Mouse (Mus musculus) ES-E14 (cell line): ENCODE data around the gene Adamts8.

Experiments used
- HCFC1 ChIP-seq: IDR thresholded peaks from 2 replicates; pipeline ENCODE4 v1.6.1; 2012; ENCODE audit warnings: low read length, inconsistent platforms, borderline replicate concordance; ENCODE audit not compliant: insufficient read depth
- ZC3H11A ChIP-seq: IDR thresholded peaks from 2 replicates; pipeline ENCODE4 v1.6.1; 2012; ENCODE audit warnings: low read depth, mild to moderate bottlenecking, inconsistent platforms, low read length, borderline replicate concordance
- ZNF384 ChIP-seq: IDR thresholded peaks from 2 replicates; pipeline ENCODE4 v1.6.1; 2012; ENCODE audit warnings: low read depth, low read length, inconsistent platforms

DNA sequence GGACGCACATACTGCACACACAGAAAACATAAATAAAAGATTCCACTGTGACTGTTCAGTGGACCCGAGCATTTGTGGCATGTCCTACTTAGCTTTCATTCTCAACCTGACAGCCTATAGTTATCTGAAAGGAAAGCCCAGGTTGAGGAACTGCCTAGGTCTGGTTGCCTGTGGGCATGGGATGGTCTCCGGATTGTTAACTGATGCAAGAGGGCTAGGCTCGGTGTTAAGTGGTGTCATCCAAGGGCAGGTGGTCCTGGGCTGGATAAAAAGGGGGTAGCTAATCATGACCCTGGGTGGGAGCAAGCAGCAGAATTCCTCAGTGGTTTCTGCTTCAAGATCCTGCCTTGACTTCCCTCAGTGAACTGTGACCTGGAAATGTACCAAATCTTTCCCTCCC is 70.3 kb downstream of the Adamts8 start:
- TF ChIP-seq ZNF384, result no peak
- no peak for TF ChIP-seq HCFC1
- TF ChIP-seq ZC3H11A, result no peak
